Comparison of ENCODE assay signal across 8 mouse cellular contexts in the genomic region with DNA sequence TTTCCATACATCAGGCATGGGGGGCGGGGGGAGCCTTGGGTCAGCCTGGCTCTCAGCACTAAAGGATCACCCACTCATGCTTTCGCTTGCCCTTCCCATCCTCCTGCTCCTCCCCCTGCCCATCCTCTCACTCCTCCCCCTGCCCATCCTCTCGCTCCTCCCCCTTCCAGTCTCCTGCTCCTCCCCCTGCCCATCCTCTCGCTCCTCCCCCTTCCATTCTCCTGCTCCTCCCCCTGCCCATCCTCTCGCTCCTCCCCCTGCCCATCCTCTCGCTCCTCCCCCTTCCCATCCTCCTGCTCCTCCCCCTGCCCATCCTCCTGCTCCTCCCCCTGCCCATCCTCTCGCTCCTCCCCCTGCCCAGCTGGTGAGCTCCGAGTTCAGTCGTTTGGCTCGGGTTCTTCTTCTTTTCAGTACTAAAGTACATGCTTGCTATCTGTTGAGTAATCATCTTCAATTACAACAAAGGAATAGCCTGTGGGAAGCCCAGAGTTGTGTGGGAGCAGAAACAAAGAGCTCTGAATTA. TPM values are rescaled to one million over a fixed set of nuclear protein-coding genes. Genes with fewer than 3 reads are reported as not detected.
DNase-seq lines count a peak whose midpoint lies in the region; ATAC-seq and TF ChIP-seq lines count a peak whose summit lies in the region.

No protein-coding gene starts in this region.

- peaks cover 0 to 7% of the 10 kb centered on the region in 2 experiments; a peak in 1 of 4 replicates for H3K36me3 ChIP-seq in MEL (ENCODE audit: control insufficient read depth in 1 of 2, insufficient read depth in 2 of 2, low read length in 2 of 2)
- H3K36me3 ChIP-seq in forebrain, embryonic 16.5 days (ENCODE audit: control insufficient read depth, insufficient read depth): no peaks in the 10 kb centered on the region
- H3K36me3 ChIP-seq in megakaryocyte, embryonic 14.5 days (replicated peaks; ENCODE audit: low read length): peaks cover 5% of the 10 kb centered on the region

- peak; percentile 49; the same call in 1 of the 2 replicates for ATAC-seq in forebrain, embryonic 16.5 days
- peak; percentile 82 to 88; a peak in 3 of 4 replicates for ATAC-seq in hematopoietic stem cell, adult 5-6 weeks (replicated peaks in 1 of 2; ENCODE audit: insufficient read depth in 1 of 2, low FRiP score in 2 of 2, low TSS enrichment in 1 of 2, low read depth in 1 of 2, poor library complexity in 2 of 2, severe bottlenecking in 2 of 2)
- no peak for ATAC-seq in inflammation-experienced regulatory T-cells, adult 6 months

- no peak for TF ChIP-seq POLR2A in MEL (IDR thresholded peaks at IDR 0.05; ENCODE audit: control insufficient read depth in 1 of 2, insufficient read depth in 1 of 2, low read depth in 1 of 2, low read length in 2 of 2, poor library complexity in 1 of 2)
- TF ChIP-seq POLR2A in bone marrow macrophage, adult 2 months (IDR thresholded peaks at IDR 0.05; ENCODE audit: borderline replicate concordance, low read depth, low read length): no peak

- H3K4me2 ChIP-seq in forebrain, embryonic 16.5 days (ENCODE audit: low read length): peak overlapping the region; percentile 43

- H3K79me2 ChIP-seq in MEL (ENCODE audit: control insufficient read depth, insufficient read depth, low read length, poor library complexity): no peaks in the 10 kb centered on the region

- TF ChIP-seq CTCF in MEL (IDR thresholded peaks at IDR 0.05 in 2 of 3, conservative IDR thresholded peaks at IDR 0.05 in 1 of 3; ENCODE audit: control insufficient read depth in 1 of 3, insufficient read depth in 1 of 3, low read depth in 2 of 3, low read length in 3 of 3, poor library complexity in 1 of 3, severe bottlenecking in 1 of 3): no peak
- no peak for TF ChIP-seq CTCF in bone marrow macrophage, adult 2 months (IDR thresholded peaks at IDR 0.05; ENCODE audit: low read depth, low read length)

- 0% methylated on average over 10 of the region's 10 CpGs for WGBS in forebrain, embryonic 16.5 days

- TF ChIP-seq RAD21 in MEL (IDR thresholded peaks at IDR 0.05; ENCODE audit: low read depth, low read length): no peak

- H3K27me3 ChIP-seq in MEL (ENCODE audit: control insufficient read depth in 1 of 2, insufficient read depth in 2 of 2, low read length in 2 of 2): no peaks in the 10 kb centered on the region
- H3K27me3 ChIP-seq in forebrain, embryonic 16.5 days (replicated peaks; ENCODE audit: control insufficient read depth, insufficient read depth, low read length): no peaks in the 10 kb centered on the region
- no peaks in the 10 kb centered on the region for H3K27me3 ChIP-seq in megakaryocyte, embryonic 14.5 days (replicated peaks)

- no peak overlapping the region for H3K27ac ChIP-seq in MEL (ENCODE audit: control insufficient read depth, low read depth, low read length)
- H3K27ac ChIP-seq in bone marrow macrophage, adult 2 months (ENCODE audit: insufficient read depth, low read depth, low read length): peak overlapping the region; percentile 18
- H3K27ac ChIP-seq in forebrain, embryonic 16.5 days (ENCODE audit: low read length): no peak overlapping the region

- H3K9ac ChIP-seq in MEL (ENCODE audit: control insufficient read depth, low read depth, low read length, poor library complexity, severe bottlenecking): peak overlapping the region; percentile 37
- no peak overlapping the region for H3K9ac ChIP-seq in forebrain, embryonic 16.5 days (replicated peaks; ENCODE audit: low read depth, low read length)

- H3K4me3 ChIP-seq in MEL (ENCODE audit: control insufficient read depth in 1 of 2, insufficient read depth in 1 of 2, low read depth in 2 of 2, low read length in 2 of 2): peak overlapping the region; percentile 29 to 56
- H3K4me3 ChIP-seq in bone marrow macrophage, adult 2 months (ENCODE audit: insufficient read depth, low read length): peak overlapping the region; percentile 18
- 0 out of 2 replicates have a peak overlapping the region, but pooled peaks have one; percentile 13 for H3K4me3 ChIP-seq in forebrain, embryonic 16.5 days (replicated peaks; ENCODE audit: low read length)
- peak overlapping the region; percentile 88 for H3K4me3 ChIP-seq in megakaryocyte, embryonic 14.5 days (replicated peaks)

- H3K4me1 ChIP-seq in MEL (ENCODE audit: control insufficient read depth in 1 of 2, insufficient read depth in 2 of 2, low read length in 2 of 2): peaks cover 3 to 8% of the 10 kb centered on the region in 2 experiments
- H3K4me1 ChIP-seq in bone marrow macrophage, adult 2 months (ENCODE audit: control insufficient read depth, insufficient read depth, low read length): peaks cover 15% of the 10 kb centered on the region
- H3K4me1 ChIP-seq in forebrain, embryonic 16.5 days (replicated peaks; ENCODE audit: control insufficient read depth, insufficient read depth, low read length): no peaks in the 10 kb centered on the region
- peaks cover 26% of the 10 kb centered on the region for H3K4me1 ChIP-seq in megakaryocyte, embryonic 14.5 days

- no peak for TF ChIP-seq EP300 in MEL (IDR thresholded peaks at IDR 0.05; ENCODE audit: low read depth in 1 of 2, low read length in 2 of 2)

- peak; percentile 93 for DNase-seq in MEL (ENCODE audit: low read depth, low spot score)
- peak; percentile 27 to 74 for DNase-seq in layer of hippocampus, postnatal 14 days (ENCODE audit: low spot score in 2 of 2)
- DNase-seq in right cerebral cortex, postnatal 14 days: peak; percentile 37

- no peaks in the 10 kb centered on the region for H3K9me3 ChIP-seq in MEL (replicated peaks; ENCODE audit: insufficient read depth, low read length)
- H3K9me3 ChIP-seq in forebrain, embryonic 16.5 days (ENCODE audit: control insufficient read depth, low read length): no peaks in the 10 kb centered on the region
- H3K9me3 ChIP-seq in megakaryocyte, embryonic 14.5 days: no peaks in the 10 kb centered on the region

TF ChIP-seq in MEL, 35 proteins besides CTCF, POLR2A, EP300 and RAD21 (continues in another document):
- TF ChIP-seq NRF1 (IDR thresholded peaks at IDR 0.05; ENCODE audit: insufficient read depth, low read depth, low read length, poor library complexity, severe bottlenecking): 0 out of 2 replicates have a peak, but pooled peaks have one; percentile 32
- TF ChIP-seq SMC3 (IDR thresholded peaks at IDR 0.05; ENCODE audit: low read depth, low read length): no peak
- no peak for TF ChIP-seq UBTF (IDR thresholded peaks at IDR 0.05; ENCODE audit: borderline replicate concordance, insufficient read depth, low read depth, low read length)
- TF ChIP-seq SIN3A (IDR thresholded peaks at IDR 0.05; ENCODE audit: low read length): peak; percentile 82
- TF ChIP-seq E2F4 (IDR thresholded peaks at IDR 0.05; ENCODE audit: borderline replicate concordance, low read depth, low read length): no peak

RNA-seq across cellular contexts. Expression of a gene that starts 8.0 kb away (rescaled TPM):
- 113 and 131 TPM in 2 replicates for total RNA-seq in MEL (2012; rRNA removed)
- 100 to 1,000 TPM in 1 of 2 experiments, not detected in 1; 124 TPM for polyA plus RNA-seq in MEL (2012; ENCODE audit: insufficient read depth in 1 of 2, insufficient read length in 2 of 2, low read depth in 1 of 2, low replicate concordance in 2 of 2, missing spikeins in 1 of 2)
- 29.4 and 29.9 TPM in 2 replicates for polyA plus RNA-seq in bone marrow macrophage, adult 2 months (2012; ENCODE audit: insufficient read depth, insufficient read length, missing spikeins)
- 207 and 220 TPM in 2 replicates for polyA plus RNA-seq in forebrain, embryonic 16.5 days (2015; fragmentation: Nextera tagmentation; extraction: Ambion mirVana)
- total RNA-seq in hematopoietic stem cell, adult 5-6 weeks (2017): 46.5 and 58.8 TPM in 2 replicates
- total RNA-seq in layer of hippocampus, postnatal 14 days (2021): 10 to 100 TPM; 80.1 to 84.3 TPM
- polyA plus RNA-seq in megakaryocyte, embryonic 14.5 days (2012; ENCODE audit: insufficient read depth, low replicate concordance): 24.2 and 57.0 TPM in 2 replicates
- polyA plus RNA-seq in inflammation-experienced regulatory T-cells, adult 6 months (2017; shearing (Covaris generic)): 10 to 100 TPM; 48.4 to 56.9 (median 49.1) TPM

RNA-seq across cellular contexts. Expression of a gene that starts 35.1 kb away (rescaled TPM):
- total RNA-seq in MEL (2012; rRNA removed): 21.6 and 24.7 TPM in 2 replicates
- polyA plus RNA-seq in MEL (2012; ENCODE audit: insufficient read depth in 1 of 2, insufficient read length in 2 of 2, low read depth in 1 of 2, low replicate concordance in 2 of 2, missing spikeins in 1 of 2): 10 to 100 TPM in 1 of 2 experiments, not detected in 1; 46.4 TPM
- 11.0 and 16.2 TPM in 2 replicates for polyA plus RNA-seq in bone marrow macrophage, adult 2 months (2012; ENCODE audit: insufficient read depth, insufficient read length, missing spikeins)
- polyA plus RNA-seq in forebrain, embryonic 16.5 days (2015; fragmentation: Nextera tagmentation; extraction: Ambion mirVana): 111 and 129 TPM in 2 replicates
- total RNA-seq in hematopoietic stem cell, adult 5-6 weeks (2017): 16.4 and 22.0 TPM in 2 replicates
- 100 to 1,000 TPM in 1 of 2 experiments, 10 to 100 TPM in 1; 92.8 to 103 TPM for total RNA-seq in layer of hippocampus, postnatal 14 days (2021)
- 14.7 and 16.8 TPM in 2 replicates for polyA plus RNA-seq in megakaryocyte, embryonic 14.5 days (2012; ENCODE audit: insufficient read depth, low replicate concordance)
- 10 to 100 TPM in 2 of 3 experiments, 1 to 10 TPM in 1; 1.6 to 14.9 (median 10.3) TPM for polyA plus RNA-seq in inflammation-experienced regulatory T-cells, adult 6 months (2017; shearing (Covaris generic))

RNA-seq across cellular contexts. Expression of a gene that starts 35.1 kb away (rescaled TPM):
- 0.15 and 0.16 TPM in 2 replicates for total RNA-seq in MEL (2012; rRNA removed)
- 1 to 10 TPM in 1 of 2 experiments, not detected in 1; 1.3 TPM for polyA plus RNA-seq in MEL (2012; ENCODE audit: insufficient read depth in 1 of 2, insufficient read length in 2 of 2, low read depth in 1 of 2, low replicate concordance in 2 of 2, missing spikeins in 1 of 2)
- not detected in 2 replicates for polyA plus RNA-seq in bone marrow macrophage, adult 2 months (2012; ENCODE audit: insufficient read depth, insufficient read length, missing spikeins)
- 4.5 and 5.6 TPM in 2 replicates for polyA plus RNA-seq in forebrain, embryonic 16.5 days (2015; fragmentation: Nextera tagmentation; extraction: Ambion mirVana)
- not detected in 2 replicates for total RNA-seq in hematopoietic stem cell, adult 5-6 weeks (2017)
- 10 to 100 TPM; 71.6 to 78.7 TPM for total RNA-seq in layer of hippocampus, postnatal 14 days (2021)
- not detected in 2 replicates for polyA plus RNA-seq in megakaryocyte, embryonic 14.5 days (2012; ENCODE audit: insufficient read depth, low replicate concordance)
- polyA plus RNA-seq in inflammation-experienced regulatory T-cells, adult 6 months (2017; shearing (Covaris generic)): not detected

RNA-seq across cellular contexts. Expression of a gene that starts 35.9 kb away (rescaled TPM):
- total RNA-seq in MEL (2012; rRNA removed): not detected in 2 replicates
- polyA plus RNA-seq in MEL (2012; ENCODE audit: insufficient read depth in 1 of 2, insufficient read length in 2 of 2, low read depth in 1 of 2, low replicate concordance in 2 of 2, missing spikeins in 1 of 2): under 1 TPM in 1 of 2 experiments, not detected in 1; 0.11 TPM
- polyA plus RNA-seq in bone marrow macrophage, adult 2 months (2012; ENCODE audit: insufficient read depth, insufficient read length, missing spikeins): not detected in 2 replicates
- polyA plus RNA-seq in forebrain, embryonic 16.5 days (2015; fragmentation: Nextera tagmentation; extraction: Ambion mirVana): 0.42 and 0.50 TPM in 2 replicates
- total RNA-seq in hematopoietic stem cell, adult 5-6 weeks (2017): 0.05 TPM in 1 of 2 replicates, not detected in the other
- total RNA-seq in layer of hippocampus, postnatal 14 days (2021): 1 to 10 TPM; 1.5 to 1.7 TPM
- not detected in 2 replicates for polyA plus RNA-seq in megakaryocyte, embryonic 14.5 days (2012; ENCODE audit: insufficient read depth, low replicate concordance)
- under 1 TPM in 2 of 3 experiments, not detected in 1; 0.29 to 0.48 TPM for polyA plus RNA-seq in inflammation-experienced regulatory T-cells, adult 6 months (2017; shearing (Covaris generic))

Comparison
In these comparisons a context has a peak if more than half of its experiments do, and no peak if none do; other contexts are left out.
1. DNase-seq: peak in every context shown above with its lines; median percentile 93 in MEL; 50 in layer of hippocampus, postnatal 14 days; 37 in right cerebral cortex, postnatal 14 days.
2. H3K4me3 ChIP-seq: peak in every context shown above with its lines; median percentile 88 in megakaryocyte, embryonic 14.5 days; 42 in MEL; 18 in bone marrow macrophage, adult 2 months; 13 in forebrain, embryonic 16.5 days.